Mouse (Mus musculus) cortical plate, adult 2 months (tissue): ENCODE results near the gene Gmeb1.
"Not testable (repeated sequence)": the region's sequence is repeated elsewhere in the genome, so short reads cannot be mapped to it uniquely, and the experiment has no call there.

Experiments
- CTCF ChIP-seq: fragments of 200-500 bp; IDR thresholded peaks from 2 replicates; pipeline ENCODE4 v1.5.1; 2011; ENCODE audit warnings: mild to moderate bottlenecking, control low read depth, low read length; ENCODE audit not compliant: insufficient read depth; ENCODE audit errors: extremely low read depth
- POLR2A ChIP-seq: fragments of 200-500 bp; IDR thresholded peaks from 2 replicates; pipeline ENCODE4 v1.6.1; 2011; ENCODE audit warnings: mild to moderate bottlenecking, low read length, control low read depth; ENCODE audit not compliant: insufficient read depth; ENCODE audit errors: extremely low read depth

GRCm38 (mm10) chr4:132222001-132222400, 39.4 kb downstream of the Gmeb1 start:
- TF ChIP-seq CTCF, POLR2A: not testable (repeated sequence)
